Mouse (Mus musculus) monocyte, adult 59 days (primary cell): ENCODE data around the gene Trpv4. TPM values are rescaled to one million over a fixed set of nuclear protein-coding genes. Genes with fewer than 3 reads are reported as not detected.

Source experiments
- total RNA-seq, 2 experiments: library from RNA; stranded (reverse); gene quantifications; one replicate each; pipeline ENCODE4 v1.2.4; 2023

Trpv4 gene
- 10 to 100 TPM in 1 of 2 experiments, 1 to 10 TPM in 1; 7.4 to 11.9 TPM for total RNA-seq

DNA sequence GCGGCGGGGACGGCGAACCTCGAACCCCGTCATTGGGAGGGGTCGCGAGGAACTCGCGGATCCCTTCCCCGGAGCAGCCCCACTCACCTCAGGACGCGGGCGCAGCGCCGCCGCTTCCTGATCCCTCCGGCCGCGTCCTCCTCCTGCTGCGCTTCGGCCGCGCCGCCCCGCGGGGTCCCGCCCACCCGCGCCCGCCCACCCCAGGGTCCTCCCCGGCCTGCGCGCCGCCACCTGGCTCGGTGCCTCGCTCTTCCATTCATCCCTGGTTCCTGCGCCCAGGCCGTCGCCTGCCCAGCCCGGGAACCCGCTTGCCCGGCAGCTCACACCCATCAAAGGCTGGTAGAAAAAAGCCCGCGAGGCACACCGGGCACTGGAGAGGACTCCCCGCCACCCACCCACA, at the start of gene Trpv4:
TSS of gene Trpv4 (minus strand) at position 167 of the 400 bp plus-strand sequence.

GRCm38 (mm10) chr5:114707265-114708068, 49.2 kb upstream of the Trpv4 start, which contains the start of gene Tchp:
TSS of gene Tchp (plus strand) at chr5:114707760.

GRCm38 (mm10) chr5:114690633-114691567, 32.7 kb upstream of the Trpv4 start, which contains the start of gene Gltp:
TSS of gene Gltp (minus strand) at chr5:114690984.

Other genes starting within 250 kb of the Trpv4 start
- gene Mmab, start 214.4 kb downstream of the Trpv4 start, total RNA-seq = 1 to 10 TPM; 4.2 to 4.9 TPM
- gene Mvk, start 214.2 kb downstream of the Trpv4 start, total RNA-seq = 1 to 10 TPM; 7.8 to 8.0 TPM
- under 1 TPM; 0.52 to 0.70 TPM for gene Fam222a, start 90.4 kb downstream of the Trpv4 start, total RNA-seq
- gene Gltp, start 32.6 kb upstream of the Trpv4 start, total RNA-seq = 100 to 1,000 TPM; 175 to 179 TPM
- 10 to 100 TPM in 1 of 2 experiments, 1 to 10 TPM in 1; 7.6 to 11.7 TPM for gene Tchp, start 49.3 kb upstream of the Trpv4 start, total RNA-seq
- 100 to 1,000 TPM; 156 to 165 TPM for gene Ankrd13a, start 116.3 kb upstream of the Trpv4 start, total RNA-seq
- 100 to 1,000 TPM; 144 to 147 TPM for gene Git2, start 117.1 kb upstream of the Trpv4 start, total RNA-seq
- gene 1500011B03Rik, start 165.0 kb upstream of the Trpv4 start, total RNA-seq = 10 to 100 TPM; 34.2 to 43.0 TPM
- not detected for gene 4930519G04Rik, start 195.2 kb upstream of the Trpv4 start, total RNA-seq
- not detected for gene Gm9936, start 200.3 kb upstream of the Trpv4 start, total RNA-seq
- gene Oasl2, start 238.5 kb upstream of the Trpv4 start, total RNA-seq = 10 to 100 TPM; 39.8 to 50.6 TPM